Mouse (Mus musculus): Measurements from ENCODE around the gene Gm13889.

Gene Gm13889

DNA sequence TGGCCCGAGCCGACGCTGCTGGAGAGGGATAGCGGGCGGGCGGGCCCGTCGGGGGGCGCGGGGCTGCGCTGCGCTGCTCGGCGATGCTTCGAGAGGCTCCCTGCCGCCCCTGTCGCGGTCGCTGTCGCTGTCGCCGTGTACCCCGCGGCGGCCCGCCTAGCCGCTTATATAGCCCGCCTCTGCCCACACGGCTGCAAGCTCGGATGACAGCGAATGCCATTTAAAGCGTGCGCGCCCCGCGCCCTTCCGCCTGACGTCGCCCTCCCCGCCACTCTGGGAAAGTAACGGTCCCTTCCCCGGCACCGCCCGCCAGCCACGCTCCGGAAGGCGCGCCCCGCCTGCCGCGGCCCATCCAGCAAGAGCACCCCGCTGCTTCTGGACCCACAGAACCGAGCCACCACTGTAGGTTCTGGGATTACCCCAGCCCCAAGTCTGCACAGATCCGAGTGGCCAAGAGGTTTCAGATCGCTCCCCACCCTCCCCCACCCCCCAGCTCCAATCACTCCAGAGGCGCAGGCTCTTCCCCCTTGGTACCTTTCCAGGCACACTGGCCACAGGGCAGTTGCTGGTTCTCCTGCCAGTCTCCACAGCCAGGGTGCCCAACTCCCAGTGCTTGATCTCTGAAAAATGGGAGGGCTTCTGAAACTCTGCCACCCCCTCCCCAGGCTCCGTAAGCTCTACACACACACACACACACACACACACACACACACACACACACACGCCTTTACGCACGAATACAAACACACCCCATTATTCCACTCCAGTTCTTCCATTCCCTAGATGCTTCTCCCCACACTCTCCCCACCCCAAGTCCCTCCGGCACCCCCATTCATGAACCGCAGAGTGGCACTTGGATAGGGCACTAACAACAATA, at the start of gene Gm13889:
TSS of gene Gm13889 (minus strand) at position 294 of the 877 bp plus-strand sequence.
- no peak for DNase-seq (ENCODE audit: low read depth, low spot score)

DNA sequence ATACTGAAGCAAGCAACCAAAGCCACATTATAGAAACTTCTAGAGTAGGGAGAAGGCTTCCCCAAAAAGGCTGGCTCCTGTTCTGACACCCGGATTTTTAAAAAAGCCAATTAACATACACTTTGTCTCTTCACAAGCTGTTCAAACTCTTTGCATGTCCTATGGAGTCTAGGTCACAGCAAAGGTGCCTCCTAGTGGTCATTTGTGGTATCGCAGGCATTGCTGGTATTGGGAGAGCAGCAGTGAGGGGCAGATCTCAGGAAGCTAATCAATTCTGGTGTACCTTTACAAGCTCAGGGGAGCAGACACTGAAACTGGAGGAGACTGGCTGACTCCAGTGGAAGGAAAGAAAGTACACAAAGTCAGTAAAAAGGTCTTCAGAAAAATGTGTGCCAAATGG, 45.3 kb upstream of the Gm13889 start:
- peak; percentile 78 for DNase-seq (ENCODE audit: low read depth, low spot score)

DNA sequence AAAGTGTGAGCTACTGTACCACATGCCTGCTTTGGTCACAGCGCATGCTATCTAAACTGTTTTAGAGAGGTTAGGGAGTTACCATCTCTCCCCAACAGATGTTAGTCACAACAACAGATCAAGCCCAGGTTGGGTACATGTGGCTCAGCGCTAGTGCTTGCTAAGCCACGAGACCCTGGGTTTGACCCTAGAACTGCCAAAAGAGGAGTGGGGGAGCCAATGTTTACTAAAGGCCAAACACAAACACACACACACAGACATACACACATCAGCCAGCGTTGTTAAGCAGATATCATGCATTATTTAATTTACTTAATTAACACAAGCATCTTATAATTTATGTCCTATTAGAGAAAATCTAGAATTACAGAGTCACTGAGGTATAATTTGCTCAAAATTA, 44.9 kb upstream of the Gm13889 start:
- no peak for DNase-seq (ENCODE audit: low read depth, low spot score)

DNA sequence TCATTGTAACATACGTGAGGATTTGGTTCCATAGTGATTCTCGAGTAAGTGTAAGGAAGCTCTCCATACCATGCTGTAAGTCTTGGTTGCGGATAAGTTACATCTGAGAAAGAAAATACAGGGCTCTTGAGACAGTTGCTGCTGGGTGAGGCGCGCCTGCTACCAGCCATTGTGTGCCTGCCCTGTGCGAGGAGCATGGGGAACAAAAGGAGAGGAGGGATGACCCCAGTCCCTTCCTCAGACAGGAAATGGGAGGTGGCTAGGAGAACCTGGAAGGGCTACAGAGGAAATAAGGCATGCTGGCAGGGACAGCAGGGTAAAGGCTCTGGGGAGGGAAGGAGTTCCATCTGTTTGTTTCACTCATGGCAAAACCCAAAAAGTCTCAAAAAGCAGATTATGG, 44.4 kb upstream of the Gm13889 start:
- no peak for DNase-seq (ENCODE audit: low read depth, low spot score)

DNA sequence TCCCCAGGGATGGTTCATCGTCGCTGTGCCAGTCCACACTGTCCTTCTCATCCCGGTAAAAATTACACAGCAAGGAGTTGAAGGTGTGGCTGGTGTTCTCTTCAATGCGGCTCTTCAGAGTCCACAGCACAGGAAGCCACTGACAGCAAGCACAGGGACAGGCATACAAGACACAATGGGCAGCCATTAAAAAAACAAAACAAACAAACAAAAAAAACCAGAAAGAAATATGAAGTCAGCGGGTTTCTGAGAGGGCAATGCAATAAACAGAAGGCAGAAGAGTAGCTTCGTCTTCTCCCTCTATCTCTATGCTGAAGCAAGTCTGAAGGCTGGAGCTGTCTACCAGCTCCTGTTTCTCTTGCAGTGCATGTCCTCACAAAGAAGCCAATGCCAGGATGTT, 39.3 kb upstream of the Gm13889 start, which contains the start of gene Gm27027:
TSS of gene Gm27027 (minus strand) at position 101 of the 400 bp plus-strand sequence.
- DNase-seq (ENCODE audit: low read depth, low spot score): no peak

DNA sequence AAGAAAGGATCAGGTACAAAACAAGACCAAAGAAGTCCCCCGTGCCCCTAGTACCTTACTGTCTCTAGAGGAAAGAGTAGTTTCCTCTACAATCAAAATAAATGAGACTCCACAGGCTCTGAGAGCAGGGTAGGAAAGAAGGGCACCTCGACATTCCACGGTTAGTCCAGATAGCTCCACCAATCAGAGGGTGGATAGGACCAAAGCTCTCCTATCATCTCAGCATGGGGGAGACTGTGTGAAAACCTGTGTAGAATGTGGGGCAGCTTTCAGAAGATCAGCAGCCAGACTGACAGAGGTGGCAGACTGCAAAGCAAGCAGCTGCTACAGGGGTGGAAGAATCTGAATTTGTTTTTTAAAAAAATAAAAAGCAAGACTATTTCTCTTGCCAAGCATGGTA, 35.8 kb upstream of the Gm13889 start:
- no peak for DNase-seq (ENCODE audit: low read depth, low spot score)

DNA sequence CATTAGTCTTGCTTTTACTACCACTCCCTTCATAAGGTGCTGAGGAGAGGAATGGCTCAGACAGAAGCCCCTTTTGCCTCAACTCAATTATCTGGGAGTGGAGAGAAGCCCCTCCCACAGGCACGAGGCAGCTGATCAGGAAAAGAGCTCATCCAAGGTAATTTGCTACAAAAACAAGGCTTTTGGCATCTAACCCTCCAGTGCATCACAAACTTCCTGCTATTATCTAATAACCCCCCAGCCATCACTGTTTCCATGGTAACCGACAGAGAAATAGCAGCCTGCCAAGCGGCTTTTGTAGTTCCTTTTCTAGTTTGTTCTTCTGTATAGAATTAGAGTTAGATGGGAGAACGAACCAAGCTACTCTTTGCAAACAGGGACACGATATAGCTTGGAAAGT, 35.3 kb upstream of the Gm13889 start:
- no peak for DNase-seq (ENCODE audit: low read depth, low spot score)

DNA sequence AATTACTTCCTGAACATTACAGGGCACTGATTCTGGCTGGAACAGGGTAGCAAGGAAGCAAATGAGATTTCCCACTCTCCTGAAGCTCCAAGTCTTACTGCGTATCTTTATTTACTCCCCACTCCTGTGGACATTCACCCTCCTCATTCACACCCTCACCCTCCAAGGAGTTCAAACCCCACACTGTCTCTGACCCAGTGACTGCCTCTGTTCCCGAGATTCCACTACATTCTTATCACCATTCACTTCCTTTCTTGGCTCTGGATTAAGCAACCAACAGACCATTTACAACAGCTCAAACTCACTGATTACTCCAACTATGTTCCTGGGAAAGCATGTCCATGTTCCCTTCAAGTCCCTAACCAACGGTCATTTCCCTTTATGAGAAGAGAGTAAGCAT, 34.3 kb upstream of the Gm13889 start:
- DNase-seq (ENCODE audit: low read depth, low spot score): no peak

DNA sequence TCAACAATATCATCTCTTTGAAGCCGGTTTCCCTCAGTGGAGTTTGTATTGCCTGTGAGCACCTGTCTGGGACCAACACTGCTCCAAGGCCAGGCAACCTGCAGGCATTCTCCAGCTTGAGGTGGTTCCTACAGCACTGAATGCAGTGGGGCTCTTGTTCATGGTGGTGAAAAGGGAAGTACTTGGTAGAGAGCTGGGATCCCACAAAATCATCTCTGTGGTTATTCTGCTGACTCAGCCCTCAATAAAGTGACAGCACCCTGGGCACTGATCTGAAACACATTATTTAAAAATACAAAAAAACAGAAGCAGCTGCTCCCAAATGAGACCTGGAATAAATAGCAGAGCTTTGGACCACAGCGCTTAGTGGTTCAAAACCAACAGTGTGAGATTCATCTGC, 31.4 kb upstream of the Gm13889 start:
- DNase-seq (ENCODE audit: low read depth, low spot score): no peak

DNA sequence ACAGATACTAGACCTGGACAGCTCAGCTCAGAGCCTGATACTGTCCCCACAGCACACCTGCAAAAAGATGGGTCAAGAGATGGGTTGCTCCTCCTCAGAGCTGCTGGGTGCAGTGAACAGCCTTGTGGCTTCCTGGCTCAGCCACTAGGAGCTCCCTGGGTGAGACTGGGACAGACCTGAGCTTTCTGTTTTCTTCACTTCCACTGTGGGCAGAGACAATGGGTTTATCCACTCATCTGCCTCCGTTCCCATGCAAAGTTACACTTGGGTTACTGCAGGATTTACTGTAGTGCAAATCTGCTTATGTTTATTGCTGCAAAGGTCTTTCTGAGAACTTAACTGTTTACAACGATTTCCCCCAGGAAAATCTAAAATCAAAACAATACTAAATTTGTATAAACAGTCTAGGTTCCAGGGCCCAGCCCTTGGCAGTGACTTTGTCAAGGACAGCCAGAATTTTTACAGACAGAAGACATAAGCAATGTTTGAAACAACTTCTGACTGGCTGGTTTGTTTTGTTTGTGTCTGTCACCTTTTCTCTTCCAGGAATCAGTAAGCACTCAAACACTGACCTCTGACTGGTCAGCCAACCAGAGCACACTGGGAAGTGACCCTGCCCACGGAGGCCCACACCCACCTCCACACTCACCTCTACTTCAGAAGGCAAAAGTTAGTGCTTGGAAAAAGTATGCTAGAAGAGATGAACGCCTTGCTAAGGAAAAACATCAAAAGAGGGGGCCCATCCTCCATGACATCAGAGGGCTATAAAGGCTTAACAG, 25.6 kb upstream of the Gm13889 start:
- no peak for DNase-seq (ENCODE audit: low read depth, low spot score)

DNA sequence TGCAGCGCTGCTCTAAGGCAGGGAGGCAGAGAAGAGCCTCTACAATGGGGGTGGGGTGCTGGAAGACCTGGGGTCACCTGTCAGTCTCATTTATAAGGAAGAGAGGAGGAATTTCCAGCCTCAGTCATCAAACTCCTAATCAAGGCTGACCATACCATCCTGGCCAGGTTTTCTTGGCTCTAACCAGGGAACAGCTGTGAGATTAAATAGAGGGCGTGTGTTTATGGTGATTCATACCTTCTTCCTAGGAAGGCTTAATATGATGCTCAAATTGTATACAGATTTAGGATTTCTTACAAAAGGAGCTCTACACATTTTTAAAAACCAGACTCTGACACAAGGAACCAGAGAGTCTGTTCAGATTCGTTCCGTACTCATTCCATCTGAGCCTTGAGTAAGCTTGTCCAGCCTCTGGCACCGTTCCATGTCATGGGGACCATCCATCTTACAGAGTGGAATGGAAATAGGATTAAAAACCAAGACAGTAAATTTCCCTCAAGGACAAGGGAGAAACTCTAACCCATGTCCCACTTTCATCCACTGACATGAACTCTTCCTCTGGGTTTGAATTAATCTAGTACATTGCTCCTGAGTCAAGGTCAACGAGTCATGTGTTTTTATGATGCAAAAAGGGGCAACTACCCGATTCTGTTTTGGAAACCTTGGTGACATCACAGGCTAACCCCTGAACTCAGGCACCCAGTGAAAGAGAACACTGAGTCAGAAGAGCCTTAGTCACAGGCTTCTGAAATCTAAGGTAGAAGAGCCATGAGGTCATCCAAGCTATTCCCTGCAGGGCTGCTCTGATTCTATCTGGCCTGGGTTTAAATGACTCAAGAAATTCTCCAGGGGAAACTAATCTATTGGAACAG, 22.5 kb upstream of the Gm13889 start:
- no peak for DNase-seq (ENCODE audit: low read depth, low spot score)

DNA sequence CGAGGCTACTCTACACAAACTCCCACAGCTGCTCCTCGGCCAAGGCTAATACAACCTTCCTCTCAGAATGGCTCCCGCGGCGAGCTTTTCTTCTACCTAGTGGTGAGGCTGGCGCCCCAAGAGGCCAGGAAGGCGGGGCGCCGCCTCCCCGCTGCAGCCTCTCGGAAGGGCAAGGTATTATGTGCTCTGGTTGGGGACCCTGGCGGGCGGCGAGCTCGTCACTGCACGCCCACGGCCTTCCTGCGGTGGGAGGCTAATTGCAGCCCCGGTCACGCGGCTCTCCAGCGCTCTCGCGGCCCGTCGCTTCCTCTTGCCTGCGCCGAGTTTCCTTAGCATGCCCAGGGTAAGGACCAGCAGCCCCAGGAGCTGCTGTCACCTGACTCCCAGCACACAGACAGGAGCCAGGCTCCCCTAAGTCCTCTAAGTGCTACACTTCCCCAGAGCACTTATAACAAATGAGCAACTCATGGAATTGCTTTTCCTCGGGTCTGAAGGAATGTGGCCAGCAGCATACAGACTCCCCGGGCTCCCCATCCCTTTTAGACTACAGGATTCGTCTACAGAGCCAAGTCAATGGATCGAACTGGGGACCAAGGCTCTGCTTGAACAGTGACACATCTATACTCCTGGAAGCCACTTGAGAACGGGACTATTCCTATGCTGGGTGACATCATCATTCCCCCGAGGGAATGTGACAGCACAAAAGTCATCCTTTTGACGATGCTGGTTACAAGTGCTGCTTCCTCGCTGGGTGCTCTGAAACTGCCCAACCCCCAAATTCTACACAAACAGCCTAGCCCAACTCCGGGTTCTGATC, 19.6 kb upstream of the Gm13889 start:
- DNase-seq (ENCODE audit: low read depth, low spot score): no peak

DNA sequence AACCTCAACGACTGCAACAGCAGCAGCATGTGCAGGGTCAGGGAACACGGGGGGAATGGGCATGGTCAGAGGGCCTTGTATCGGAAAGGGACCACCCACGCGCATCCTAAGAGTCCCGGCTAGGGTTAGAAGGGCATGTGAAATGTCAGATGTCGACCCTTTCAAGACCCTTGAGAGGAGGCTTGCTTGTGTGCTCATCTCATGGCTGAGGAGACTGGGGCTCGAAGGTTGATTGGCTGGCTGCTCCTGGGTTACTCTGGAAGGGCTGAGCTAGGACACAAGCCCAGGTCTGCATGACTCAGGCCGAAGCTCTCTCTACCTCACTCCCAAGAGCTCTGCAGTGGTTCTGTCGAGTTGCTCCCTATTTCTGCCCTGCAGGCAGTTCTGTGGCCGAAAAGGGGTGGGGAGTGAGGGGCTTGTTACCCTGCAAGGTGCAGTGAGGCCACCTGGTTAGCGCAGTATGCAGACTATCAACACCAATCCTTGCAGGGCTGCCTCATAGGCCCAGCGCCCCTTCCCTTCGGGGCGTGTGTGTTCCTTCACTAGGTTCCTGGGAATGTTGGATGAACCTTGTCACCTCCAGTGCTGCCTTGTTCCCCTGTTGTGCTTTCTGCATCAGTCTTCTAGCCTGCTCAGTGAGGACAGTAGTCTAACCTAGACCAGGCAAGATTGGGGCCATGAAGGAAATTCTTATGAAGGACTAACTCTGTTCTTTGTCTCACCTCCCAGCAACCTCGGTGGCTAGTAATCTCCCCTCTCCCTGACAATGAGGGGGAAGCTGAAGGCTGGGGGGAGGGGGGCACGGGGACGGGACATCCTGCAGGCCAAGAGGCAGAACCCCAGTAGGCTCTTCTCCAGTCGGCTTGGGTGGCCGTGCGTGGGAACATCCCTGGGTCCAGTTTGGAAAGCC, 18.8 kb upstream of the Gm13889 start:
- DNase-seq (ENCODE audit: low read depth, low spot score): no peak

DNA sequence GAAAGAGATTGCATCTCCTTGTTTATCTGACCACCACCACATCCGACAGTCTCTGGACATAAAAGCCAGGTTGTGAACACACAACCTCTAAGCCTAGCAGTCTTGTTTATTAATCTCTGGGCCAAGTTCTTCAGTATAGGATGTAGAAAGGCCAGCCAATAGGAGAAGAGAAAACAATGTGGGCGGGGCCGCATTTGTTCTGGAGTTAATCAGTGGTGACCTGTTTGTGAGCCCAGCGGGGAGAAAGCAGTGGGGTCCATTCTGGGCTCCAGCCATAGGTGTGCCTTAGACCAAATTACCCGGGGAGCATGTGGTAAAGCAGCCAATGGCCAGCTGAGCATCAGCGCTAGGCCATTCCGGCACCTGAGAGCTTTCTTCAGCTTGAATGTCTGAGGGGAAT, 18.0 kb upstream of the Gm13889 start:
- DNase-seq (ENCODE audit: low read depth, low spot score): no peak

DNA sequence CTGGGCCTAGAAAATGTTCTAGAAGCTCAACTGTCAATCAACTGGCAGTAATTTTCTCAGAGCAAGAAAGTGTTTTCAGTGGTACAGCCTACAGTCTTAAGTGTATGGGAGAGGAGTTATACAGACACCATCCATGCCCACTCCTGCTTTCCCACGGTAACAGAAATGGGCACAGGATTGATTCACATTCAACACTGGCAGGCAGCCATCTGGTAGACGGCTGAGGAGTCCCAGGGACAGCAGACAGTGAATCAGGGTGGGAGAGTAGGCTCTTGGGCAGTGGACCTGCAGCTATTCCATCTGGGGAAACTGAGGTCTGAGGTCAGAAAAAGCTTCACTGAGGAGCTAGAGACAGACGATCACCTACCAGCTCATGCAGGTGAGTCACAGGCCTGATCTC, 14.6 kb upstream of the Gm13889 start:
- DNase-seq (ENCODE audit: low read depth, low spot score): no peak

DNA sequence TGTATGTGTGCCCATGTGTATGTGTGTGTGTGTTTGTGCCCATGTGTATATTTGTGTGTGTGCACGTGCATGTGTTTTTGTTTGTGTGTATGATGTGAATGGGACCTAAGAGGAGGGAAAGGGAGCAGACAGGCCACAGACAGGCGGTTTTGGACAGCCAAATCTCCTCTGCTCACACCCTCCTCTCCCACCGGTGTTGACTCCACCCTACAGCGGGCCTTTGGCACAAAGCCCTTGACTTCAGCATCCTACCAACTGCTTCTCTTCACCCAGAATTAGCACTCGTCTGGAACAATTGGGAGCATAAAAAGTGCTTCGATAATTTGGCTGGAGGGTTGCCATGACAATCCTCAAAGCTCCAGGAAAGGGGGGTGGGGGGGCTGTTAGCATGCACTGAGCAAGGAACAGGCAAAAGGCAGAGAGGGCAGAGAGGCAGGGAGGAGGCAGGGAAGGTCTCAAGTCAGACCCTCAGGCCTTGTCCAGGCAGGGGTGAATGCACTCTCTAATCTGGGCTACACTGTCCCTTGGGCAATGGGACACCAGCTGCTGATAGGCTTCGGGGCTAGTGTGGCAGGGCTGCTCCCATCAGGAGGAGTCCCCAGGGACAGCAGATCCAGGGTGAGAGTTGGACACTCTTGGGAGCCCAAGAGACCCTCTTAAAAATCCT, 7.6 kb upstream of the Gm13889 start:
- no peak for DNase-seq (ENCODE audit: low read depth, low spot score)

DNA sequence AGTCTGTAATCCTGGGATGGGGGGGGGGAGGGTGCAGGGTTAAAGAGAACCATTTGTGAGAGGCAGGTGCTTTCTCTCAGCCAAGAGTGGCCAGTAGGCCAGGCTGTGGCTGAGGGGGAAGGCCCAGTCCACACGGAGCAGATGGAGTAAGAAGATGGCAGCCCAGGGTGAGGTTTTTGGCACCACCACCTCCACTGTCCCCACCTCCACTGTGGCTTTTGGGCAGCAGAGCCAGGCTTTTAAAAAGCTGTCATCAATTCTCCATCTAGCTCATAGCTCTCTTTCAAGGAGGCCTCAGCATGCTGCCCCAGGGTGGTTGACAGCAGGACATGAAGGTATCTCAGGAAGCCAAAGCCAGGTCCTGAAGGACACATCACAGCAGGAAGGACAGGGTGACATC, 6.8 kb upstream of the Gm13889 start:
- no peak for DNase-seq (ENCODE audit: low read depth, low spot score)

DNA sequence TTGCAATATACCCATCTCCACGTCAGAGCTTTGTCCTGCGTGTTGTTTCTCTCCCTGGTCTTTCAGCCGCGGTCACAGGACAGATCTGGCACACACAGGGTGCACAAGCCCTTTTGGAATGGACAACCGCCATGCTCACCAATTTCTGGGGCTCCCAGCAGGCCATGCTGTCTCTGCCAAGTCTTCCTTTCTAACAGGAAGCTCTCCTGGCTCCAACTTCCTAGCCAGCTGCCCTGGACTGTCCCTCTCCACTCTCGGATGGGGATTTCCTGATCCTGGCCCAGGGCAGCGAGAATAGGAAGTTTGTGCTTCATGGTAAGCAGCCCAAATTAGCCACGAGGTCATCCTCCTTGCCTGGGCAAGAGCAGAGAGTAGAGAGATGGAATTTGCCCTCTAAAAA, 4.7 kb upstream of the Gm13889 start:
- no peak for DNase-seq (ENCODE audit: low read depth, low spot score)

DNA sequence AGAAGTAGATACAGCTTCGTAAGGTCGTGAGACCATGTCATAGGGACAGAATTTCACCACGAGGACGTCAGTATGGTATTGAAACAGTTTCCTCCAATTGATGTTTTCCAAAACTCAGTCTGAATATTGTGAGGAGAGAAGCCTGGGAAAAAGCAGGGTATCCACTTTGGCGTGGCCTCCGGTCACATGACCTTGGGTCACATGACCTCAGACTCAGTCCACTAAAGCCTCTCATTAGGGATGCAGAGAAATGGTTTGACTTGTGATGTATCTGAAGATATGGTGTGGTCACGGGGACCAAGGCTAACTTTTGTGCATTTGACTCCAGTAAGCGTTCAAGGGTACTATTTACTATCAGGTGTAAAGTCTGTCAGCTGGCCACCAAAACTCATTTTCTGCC, 2.3 kb upstream of the Gm13889 start:
- no peak for DNase-seq (ENCODE audit: low read depth, low spot score)

Measured in retina, postnatal 7 days (tissue).